Mouse (Mus musculus) frontal cortex, postnatal 14 days (tissue): ENCODE data around the gene Atp5e.
A peak's percentile ranks its signal among the peaks of the same experiment; 100 is the strongest.

Source experiments
- DNase-seq, 2 experiments: peaks; one replicate each; pipeline ENCODE4 v3.0.0; 2022; ENCODE audit warnings: low spot score in 2 of 2

The Atp5e gene

GRCm38 (mm10) chr2:174415731-174416310 lies 48.1 kb downstream of the Atp5e start, which contains the start of gene Nelfcd:
Gene Nelfcd (plus strand): TSS chr2:174415804.
- DNase-seq = peak; percentile 87

- DNase-seq = no peak
These were observed 48.7 kb downstream of the Atp5e start for GRCm38 (mm10) chr2:174415001-174415730.

- no peak for DNase-seq
These were observed 50.8 kb downstream of the Atp5e start for GRCm38 (mm10) chr2:174413127-174413526.
